ENCODE assay signal across 24 mouse cellular contexts in the genomic region with DNA sequence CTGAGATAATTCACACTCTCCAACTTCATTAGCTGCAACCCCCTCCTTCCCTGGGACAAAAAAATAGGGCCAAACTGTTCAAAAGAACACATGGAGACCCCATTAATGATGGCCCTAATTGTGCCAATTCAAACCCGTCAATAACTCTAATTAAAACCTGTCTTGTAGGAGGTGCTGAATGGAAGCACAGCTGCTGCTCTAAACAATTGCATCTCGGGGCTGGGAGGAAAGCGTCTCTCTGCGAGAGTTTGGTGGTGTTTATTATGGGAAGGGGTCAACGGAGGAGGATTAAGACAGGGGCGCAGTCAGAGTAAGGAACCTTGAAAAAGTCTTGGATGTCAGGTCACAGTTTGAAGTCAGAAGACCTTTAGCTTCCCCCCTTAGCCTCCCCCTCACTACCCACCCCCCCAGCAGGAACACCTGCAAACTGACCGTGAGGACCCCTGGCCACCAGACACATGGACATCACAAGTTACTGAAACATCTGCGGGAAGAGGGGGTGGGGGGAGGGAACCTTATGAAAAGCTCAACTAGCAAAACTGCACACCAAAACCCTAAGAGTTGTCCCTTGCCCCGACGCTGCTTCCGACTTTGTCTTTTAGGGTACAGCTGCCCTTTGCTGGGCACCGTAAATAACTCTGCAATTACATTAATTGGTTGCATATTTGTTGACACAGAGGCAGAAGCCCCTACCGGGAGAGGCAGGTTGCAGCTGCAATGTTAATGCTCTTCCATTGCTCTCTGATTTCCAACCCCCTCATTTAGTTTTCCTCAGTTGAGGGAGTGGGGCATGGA. TPM values are rescaled to one million over a fixed set of nuclear protein-coding genes. Genes with fewer than 3 reads are reported as not detected.
DNase-seq lines count a peak whose midpoint lies in the region; ATAC-seq and TF ChIP-seq lines count a peak whose summit lies in the region.
"Had no signal": no experiment of that assay in that cellular context is flagged by ENCODE, and none has a peak within 500 bp of the region (broad histone marks: within the 10 kb centered on the region; RNA-seq: fewer than 3 reads in every experiment).

No protein-coding gene starts in this region.

- ATAC-seq in forebrain, embryonic 14.5 days, result peak; percentile 88
- ATAC-seq in limb, embryonic 12.5 days (ENCODE audit: insufficient number of reproducible peaks, insufficient read depth, low FRiP score, low TSS enrichment, low read depth), result no peak
- ATAC-seq: CD4-positive, CD25-positive, alpha-beta regulatory T cell, adult 4 months; hindbrain, embryonic 16.5 days; liver, embryonic 12.5 days; midbrain, embryonic 16.5 days had no signal

- H3K36me3 ChIP-seq in forebrain, embryonic 14.5 days (ENCODE audit: control insufficient read depth, insufficient read depth, low read length), result no peaks in the 10 kb centered on the region
- no peaks in the 10 kb centered on the region for H3K36me3 ChIP-seq in limb, embryonic 12.5 days
- H3K36me3 ChIP-seq: embryonic facial prominence, embryonic 13.5 days; liver, embryonic 12.5 days; lung, embryonic 15.5 days had no signal

- TF ChIP-seq CTCF in lung, adult 2 months (IDR thresholded peaks at IDR 0.05; ENCODE audit: insufficient read depth, low read length), result no peak
- TF ChIP-seq CTCF in layer of hippocampus, adult 2 months (conservative IDR thresholded peaks at IDR 0.05), result no peak

- H3K4me3 ChIP-seq in forebrain, embryonic 14.5 days (ENCODE audit: low read depth, low read length), result no peak overlapping the region
- no peak overlapping the region for H3K4me3 ChIP-seq in limb, embryonic 12.5 days (replicated peaks)
- H3K4me3 ChIP-seq in lung, adult 2 months (replicated peaks; ENCODE audit: extremely low read depth, low read depth, low read length), result no peak overlapping the region
- H3K4me3 ChIP-seq in layer of hippocampus, adult 2 months, result no peak overlapping the region
- H3K4me3 ChIP-seq: embryonic facial prominence, embryonic 13.5 days; liver, embryonic 12.5 days; lung, embryonic 15.5 days had no signal

- H3K4me2 ChIP-seq in forebrain, embryonic 14.5 days (ENCODE audit: low read length), result peak overlapping the region; percentile 23; the same call in 1 of the 2 replicates
- peak overlapping the region; percentile 25 for H3K4me2 ChIP-seq in limb, embryonic 12.5 days
- H3K4me2 ChIP-seq: embryonic facial prominence, embryonic 13.5 days; liver, embryonic 12.5 days; lung, embryonic 15.5 days had no signal

- WGBS in forebrain, embryonic 14.5 days, result 4% methylated on average over 13 of the region's 13 CpGs
- 4% methylated on average over 13 of the region's 13 CpGs for WGBS in limb, embryonic 12.5 days
- WGBS in lung, adult 2 months, result 58% methylated on average over 13 of the region's 13 CpGs

- no peak for TF ChIP-seq POLR2A in lung, adult 2 months (IDR thresholded peaks at IDR 0.05; ENCODE audit: borderline replicate concordance, extremely low read depth, low read depth, low read length)

- peaks cover 12% of the 10 kb centered on the region; the same call in 1 of the 2 replicates for H3K27me3 ChIP-seq in forebrain, embryonic 14.5 days (replicated peaks; ENCODE audit: control insufficient read depth, insufficient read depth, low read length)
- H3K27me3 ChIP-seq in limb, embryonic 12.5 days, result peaks cover 12% of the 10 kb centered on the region; the same call in 1 of the 2 replicates

- H3K9me3 ChIP-seq in forebrain, embryonic 14.5 days (replicated peaks; ENCODE audit: control insufficient read depth, low read length), result no peaks in the 10 kb centered on the region
- H3K9me3 ChIP-seq in limb, embryonic 12.5 days, result no peaks in the 10 kb centered on the region
- H3K9me3 ChIP-seq: embryonic facial prominence, embryonic 13.5 days; G1E; liver, embryonic 12.5 days; lung, embryonic 15.5 days had no signal

- no peak overlapping the region for H3K9ac ChIP-seq in forebrain, embryonic 14.5 days (ENCODE audit: low read length)
- H3K9ac ChIP-seq in limb, embryonic 12.5 days (replicated peaks), result no peak overlapping the region
- H3K9ac ChIP-seq: embryonic facial prominence, embryonic 13.5 days; liver, embryonic 12.5 days; lung, embryonic 15.5 days had no signal

- 0 out of 2 replicates have a peak overlapping the region, but pooled peaks have one; percentile 27 for H3K27ac ChIP-seq in forebrain, embryonic 14.5 days (ENCODE audit: low read depth, low read length)
- no peak overlapping the region for H3K27ac ChIP-seq in limb, embryonic 12.5 days
- no peak overlapping the region for H3K27ac ChIP-seq in layer of hippocampus, adult 2 months
- H3K27ac ChIP-seq: embryonic facial prominence, embryonic 13.5 days; liver, embryonic 12.5 days; lung, embryonic 15.5 days had no signal

- H3K4me1 ChIP-seq in forebrain, embryonic 14.5 days (ENCODE audit: control insufficient read depth, insufficient read depth, low read length), result peaks cover 19% of the 10 kb centered on the region
- peaks cover 20% of the 10 kb centered on the region for H3K4me1 ChIP-seq in limb, embryonic 12.5 days (replicated peaks)
- H3K4me1 ChIP-seq in lung, adult 2 months (ENCODE audit: control insufficient read depth, insufficient read depth, low read length), result no peaks in the 10 kb centered on the region
- H3K4me1 ChIP-seq: liver, embryonic 12.5 days had no signal

- peak; percentile 0 for DNase-seq in adrenal gland, adult 2 months
- no peak for DNase-seq in adrenal gland, adult 8-10 months
- DNase-seq in embryo, embryonic 9.5 days (ENCODE audit: extremely low spot score), result peak; percentile 48
- DNase-seq in forebrain, embryonic 14.5 days (ENCODE audit: low spot score), result peak; percentile 90
- DNase-seq in spleen, postnatal 14 days (ENCODE audit: low spot score in 2 of 2), result no peak
- no peak for DNase-seq in lung, adult 2 months
- DNase-seq in layer of hippocampus, adult 2 months (ENCODE audit: low spot score in 2 of 2), result no peak
- DNase-seq: cerebellum, postnatal 14 days; heart, postnatal 14 days; kidney, adult 2 months; kidney, postnatal 25 days; thymus, postnatal 14 days had no signal

RNA-seq across cellular contexts. Expression of a gene that starts 23.6 kb away (rescaled TPM):
- 100 to 1,000 TPM; 159 to 164 TPM for total RNA-seq in adrenal gland, adult 2 months (2021)
- 230 and 305 TPM in 2 replicates for polyA plus RNA-seq in adrenal gland, adult 2 months (2012; rRNA removed)
- 100 to 1,000 TPM; 130 to 186 (median 164) TPM for total RNA-seq in adrenal gland, adult 8-10 months (2022)
- polyA plus RNA-seq in forebrain, embryonic 14.5 days (2014; fragmentation: Nextera tagmentation; extraction: Ambion mirVana), result 7.1 and 10.1 TPM in 2 replicates
- 11.4 and 13.1 TPM in 2 replicates for polyA plus RNA-seq in limb, embryonic 12.5 days (2016; fragmentation: Nextera tagmentation; extraction: Ambion mirVana)
- 5.0 TPM in 2 replicates for polyA plus RNA-seq in lung, adult 2 months (2012; rRNA removed)
- 1 to 10 TPM; 7.6 to 8.0 TPM for total RNA-seq in layer of hippocampus, adult 2 months (2021)

RNA-seq across cellular contexts. Expression of a gene that starts 34.5 kb away (rescaled TPM):
- total RNA-seq in adrenal gland, adult 2 months (2021), result 1 to 10 TPM in 1 of 2 experiments, not detected in 1; 2.3 TPM
- 0.67 TPM in 1 of 2 replicates, not detected in the other for polyA plus RNA-seq in adrenal gland, adult 2 months (2012; rRNA removed)
- under 1 TPM in 2 of 4 experiments, not detected in 2; 0.22 to 0.23 TPM for total RNA-seq in adrenal gland, adult 8-10 months (2022)
- polyA plus RNA-seq in forebrain, embryonic 14.5 days (2014; fragmentation: Nextera tagmentation; extraction: Ambion mirVana), result 0.10 and 0.22 TPM in 2 replicates
- polyA plus RNA-seq in limb, embryonic 12.5 days (2016; fragmentation: Nextera tagmentation; extraction: Ambion mirVana), result 1.0 and 1.5 TPM in 2 replicates
- 0.11 and 0.50 TPM in 2 replicates for polyA plus RNA-seq in lung, adult 2 months (2012; rRNA removed)
- total RNA-seq in layer of hippocampus, adult 2 months (2021), result not detected
- total RNA-seq: heart, adult 8-10 months; heart, postnatal 14 days; layer of hippocampus, postnatal 10 days; left cerebral cortex, postnatal 25 days had no signal
- polyA plus RNA-seq: G1E; spleen, adult 2 months had no signal

RNA-seq across cellular contexts. Expression of a gene that starts 57.7 kb away (rescaled TPM):
- 100 to 1,000 TPM; 249 to 348 TPM for total RNA-seq in adrenal gland, adult 2 months (2021)
- 126 and 136 TPM in 2 replicates for polyA plus RNA-seq in adrenal gland, adult 2 months (2012; rRNA removed)
- 100 to 1,000 TPM; 281 to 615 (median 513) TPM for total RNA-seq in adrenal gland, adult 8-10 months (2022)
- 245 and 274 TPM in 2 replicates for polyA plus RNA-seq in forebrain, embryonic 14.5 days (2014; fragmentation: Nextera tagmentation; extraction: Ambion mirVana)
- 630 and 662 TPM in 2 replicates for polyA plus RNA-seq in limb, embryonic 12.5 days (2016; fragmentation: Nextera tagmentation; extraction: Ambion mirVana)
- polyA plus RNA-seq in lung, adult 2 months (2012; rRNA removed), result 364 and 550 TPM in 2 replicates
- total RNA-seq in layer of hippocampus, adult 2 months (2021), result 100 to 1,000 TPM; 356 to 358 TPM

Comparison
In these comparisons a context has a peak if more than half of its experiments do, and no peak if none do; other contexts are left out.
1. DNase-seq: peak in adrenal gland, adult 2 months (single experiment), embryo, embryonic 9.5 days (single experiment) and forebrain, embryonic 14.5 days (single experiment); none in adrenal gland, adult 8-10 months (single experiment), spleen, postnatal 14 days (0 of 2), lung, adult 2 months (single experiment) and layer of hippocampus, adult 2 months (0 of 2).
2. RNA of a gene that starts 23.6 kb away (polyA plus RNA-seq): 230 to 305 TPM in adrenal gland, adult 2 months; 11.4 to 13.1 TPM in limb, embryonic 12.5 days, 7.1 to 10.1 TPM in forebrain, embryonic 14.5 days and 5.0 TPM in lung, adult 2 months; every median in the first group is over 10 times any median in the second.